Mouse (Mus musculus): Measurements from ENCODE around the gene Cdkn1c. TPM values are rescaled to one million over a fixed set of nuclear protein-coding genes. Genes with fewer than 3 reads are reported as not detected.

The Cdkn1c gene
- polyA plus RNA-seq, 1 experiment from 2014 or later = 372 TPM

DNA sequence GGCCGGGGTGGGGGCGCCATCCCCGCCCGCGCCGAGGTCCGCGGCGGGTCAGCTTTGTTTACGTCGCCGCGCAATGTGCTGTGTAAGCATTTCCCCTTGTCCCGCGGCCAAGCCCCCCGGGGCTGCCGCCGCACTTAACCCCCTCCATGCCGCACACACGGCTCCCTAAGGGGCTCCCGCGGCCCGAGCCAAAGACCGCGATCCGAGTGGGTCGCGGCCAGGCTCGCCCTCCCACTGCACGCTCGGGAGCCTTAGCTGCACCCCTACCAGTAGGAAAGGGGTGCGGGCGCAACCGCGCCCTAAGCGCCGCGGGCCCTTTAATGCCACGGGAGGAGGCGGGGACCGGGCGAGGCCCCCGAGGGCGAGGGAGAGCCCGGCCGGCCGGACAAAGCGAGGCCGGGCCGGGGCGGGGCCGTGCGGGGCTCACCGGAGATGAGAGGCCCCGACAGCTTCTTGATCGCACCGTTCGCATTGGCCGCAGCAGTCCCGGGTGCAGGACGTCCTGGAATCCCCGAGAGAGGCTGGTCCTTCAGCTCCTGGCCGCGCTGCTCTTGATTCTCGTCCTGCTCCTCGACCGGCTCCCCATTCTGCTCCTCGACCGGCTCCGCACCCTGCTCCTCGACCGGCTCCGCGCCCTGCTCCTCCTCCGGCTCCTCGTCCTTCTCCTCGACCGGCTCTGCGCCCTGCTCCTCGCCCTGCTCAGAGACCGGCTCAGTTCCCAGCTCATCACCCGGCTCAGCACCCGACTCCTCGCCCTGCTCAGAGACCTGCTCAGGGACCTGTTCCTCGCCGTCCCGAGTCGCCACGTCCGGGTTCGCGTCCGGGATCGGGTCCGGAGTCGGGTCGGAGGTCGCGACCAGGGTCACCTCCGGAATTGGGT is 1.3 kb downstream of the Cdkn1c start:
- peak; percentile 67 for DNase-seq (ENCODE audit: low spot score)
- Histone ChIP-seq H3K9me3 (ENCODE audit: control insufficient read depth, low read length) (peaks cover 19% of the 10 kb centered on the region), H3K4me2 (ENCODE audit: low read depth, low read length, severe bottlenecking) (peak overlapping the region; percentile 51), H3K4me1 (replicated peaks; ENCODE audit: control insufficient read depth, insufficient read depth, low read length) (peaks cover 8% of the 10 kb centered on the region; the same call in 1 of the 2 replicates), H3K36me3 (ENCODE audit: control insufficient read depth, insufficient read depth, low read length) (no peaks in the 10 kb centered on the region), H3K9ac (ENCODE audit: low read length) (peak overlapping the region; percentile 62), H3K4me3 (ENCODE audit: low read depth, low read length) (peak overlapping the region; percentile 45), H3K27ac (ENCODE audit: low read depth, low read length) (peak overlapping the region; percentile 31; the same call in 1 of the 2 replicates), H3K27me3 (ENCODE audit: control insufficient read depth, insufficient read depth, low read length) (peaks cover 19% of the 10 kb centered on the region)
- ATAC-seq (replicated peaks; ENCODE audit: low FRiP score) = no peak
- 36% methylated on average over 97 of the region's 100 CpGs for WGBS

DNA sequence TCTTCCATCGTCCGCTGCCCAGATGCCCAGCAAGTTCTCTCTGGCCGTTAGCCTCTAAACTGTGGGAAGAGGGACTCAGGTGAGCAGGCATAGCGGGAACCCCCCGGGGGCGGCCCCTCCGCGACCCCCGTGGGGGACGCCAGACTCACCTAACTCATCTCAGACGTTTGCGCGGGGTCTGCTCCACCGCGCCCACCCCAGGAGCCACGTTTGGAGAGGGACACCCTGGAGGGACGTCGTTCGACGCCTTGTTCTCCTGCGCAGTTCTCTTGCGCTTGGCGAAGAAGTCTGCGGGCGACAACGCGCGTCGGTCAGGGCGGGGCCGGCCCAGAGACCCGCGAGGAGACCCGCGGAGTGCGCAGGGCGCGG is 1.9 kb downstream of the Cdkn1c start:
- DNase-seq (ENCODE audit: low spot score) (peak; percentile 66), ATAC-seq (replicated peaks; ENCODE audit: low FRiP score) (no peak)
- H3K9ac ChIP-seq (ENCODE audit: low read length) = peak overlapping the region; percentile 62
- peak overlapping the region; percentile 45 for H3K4me3 ChIP-seq (ENCODE audit: low read depth, low read length)
- H3K36me3 ChIP-seq (ENCODE audit: control insufficient read depth, insufficient read depth, low read length) = no peaks in the 10 kb centered on the region
- peaks cover 6% of the 10 kb centered on the region; the same call in 1 of the 2 replicates for H3K4me1 ChIP-seq (replicated peaks; ENCODE audit: control insufficient read depth, insufficient read depth, low read length)
- WGBS = 26% methylated on average over 32 of the region's 38 CpGs
- H3K9me3 ChIP-seq (ENCODE audit: control insufficient read depth, low read length) = peaks cover 19% of the 10 kb centered on the region
- H3K4me2 ChIP-seq (ENCODE audit: low read depth, low read length, severe bottlenecking) = peak overlapping the region; percentile 51
- H3K27me3 ChIP-seq (ENCODE audit: control insufficient read depth, insufficient read depth, low read length) = peaks cover 19% of the 10 kb centered on the region
- H3K27ac ChIP-seq (ENCODE audit: low read depth, low read length) = no peak overlapping the region

DNA sequence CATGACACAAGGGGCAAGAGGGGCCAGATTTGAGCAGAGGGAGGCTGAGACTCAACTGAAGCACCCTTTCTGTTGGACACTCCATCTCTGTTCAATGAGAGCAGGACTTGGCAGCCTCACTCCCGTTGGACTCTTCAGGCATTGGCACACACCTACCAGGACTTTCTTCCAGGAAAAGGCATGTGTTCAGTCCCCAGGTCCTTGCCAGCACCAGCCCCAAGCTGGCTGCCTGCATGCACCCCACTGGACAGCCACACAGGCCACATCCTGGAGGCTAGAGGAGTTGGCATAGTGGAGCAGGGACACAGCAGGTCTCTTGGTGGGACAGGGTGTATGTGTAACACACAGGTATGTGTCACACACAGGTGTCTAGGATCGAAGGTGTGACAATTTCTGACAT is 13.7 kb downstream of the Cdkn1c start:
- H3K27me3 ChIP-seq (ENCODE audit: control insufficient read depth, insufficient read depth, low read length) = peaks cover 40% of the 10 kb centered on the region

DNA sequence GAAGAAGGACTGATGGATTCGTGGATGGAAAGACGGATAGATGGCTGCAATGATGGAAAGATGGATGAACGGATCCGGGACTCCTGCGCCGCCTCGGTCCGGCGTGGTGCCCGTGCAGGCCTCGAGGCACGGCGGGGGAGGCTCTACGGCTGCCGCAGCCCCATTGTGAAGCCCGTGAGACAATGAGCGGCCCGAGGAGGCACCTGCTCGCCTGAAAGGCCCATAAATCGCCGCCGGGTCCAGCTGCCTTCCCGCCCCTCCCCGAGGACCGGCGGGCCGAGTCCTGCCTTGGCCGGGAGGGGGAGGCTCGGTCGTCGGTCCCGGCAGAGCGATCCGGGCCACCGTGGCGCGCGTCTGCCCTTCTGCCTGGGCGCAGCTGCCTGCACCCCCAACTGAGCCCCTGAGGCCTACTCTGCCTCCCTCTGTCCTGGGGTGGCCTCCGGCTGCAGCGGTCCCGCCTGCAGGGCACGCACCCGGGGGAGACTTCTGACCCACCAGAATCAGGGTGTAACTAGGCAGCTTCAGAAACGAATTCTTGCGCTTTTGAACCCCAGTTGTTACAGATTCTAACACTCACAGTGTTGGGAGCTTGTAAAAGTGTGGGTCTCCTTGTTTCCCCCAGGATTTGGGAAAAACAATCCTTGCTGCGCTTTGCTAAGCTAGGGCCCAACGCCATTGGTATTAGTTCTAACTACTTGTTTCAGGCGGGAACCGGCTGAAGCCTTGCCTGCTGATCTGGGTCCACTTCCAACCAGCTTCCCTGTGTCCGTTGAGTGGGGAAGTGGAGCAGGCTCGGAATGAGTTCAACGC is 15.0 kb downstream of the Cdkn1c start:
- peak overlapping the region; percentile 25 for H3K4me3 ChIP-seq (ENCODE audit: low read depth, low read length)
- peak overlapping the region; percentile 63; the same call in 1 of the 2 replicates for H3K27ac ChIP-seq (ENCODE audit: low read depth, low read length)
- peaks cover 14% of the 10 kb centered on the region for H3K4me1 ChIP-seq (replicated peaks; ENCODE audit: control insufficient read depth, insufficient read depth, low read length)
- peak overlapping the region; percentile 52 for H3K4me2 ChIP-seq (ENCODE audit: low read depth, low read length, severe bottlenecking)
- H3K36me3 ChIP-seq (ENCODE audit: control insufficient read depth, insufficient read depth, low read length) = no peaks in the 10 kb centered on the region
- 4% methylated on average over 53 of the region's 53 CpGs for WGBS
- ATAC-seq (replicated peaks; ENCODE audit: low FRiP score) = peak; percentile 67
- peak; percentile 73 for DNase-seq (ENCODE audit: low spot score)
- H3K9ac ChIP-seq (ENCODE audit: low read length) = peak overlapping the region; percentile 56
- no peaks in the 10 kb centered on the region for H3K9me3 ChIP-seq (ENCODE audit: control insufficient read depth, low read length)
- peaks cover 46% of the 10 kb centered on the region for H3K27me3 ChIP-seq (ENCODE audit: control insufficient read depth, insufficient read depth, low read length)

More for the DNA sequence above, 13.7 kb downstream of the Cdkn1c start:
- H3K4me1 ChIP-seq (replicated peaks; ENCODE audit: control insufficient read depth, insufficient read depth, low read length) = peaks cover 14% of the 10 kb centered on the region
- H3K9ac ChIP-seq (ENCODE audit: low read length) = no peak overlapping the region
- WGBS = 73% methylated on average over 2 of the region's 2 CpGs
- ATAC-seq (replicated peaks; ENCODE audit: low FRiP score) (no peak), DNase-seq (ENCODE audit: low spot score) (no peak)
- no peaks in the 10 kb centered on the region for H3K36me3 ChIP-seq (ENCODE audit: control insufficient read depth, insufficient read depth, low read length)
- no peak overlapping the region for H3K4me3 ChIP-seq (ENCODE audit: low read depth, low read length)
- H3K9me3 ChIP-seq (ENCODE audit: control insufficient read depth, low read length) = no peaks in the 10 kb centered on the region
- no peak overlapping the region for H3K4me2 ChIP-seq (ENCODE audit: low read depth, low read length, severe bottlenecking)
- H3K27ac ChIP-seq (ENCODE audit: low read depth, low read length) = no peak overlapping the region

DNA sequence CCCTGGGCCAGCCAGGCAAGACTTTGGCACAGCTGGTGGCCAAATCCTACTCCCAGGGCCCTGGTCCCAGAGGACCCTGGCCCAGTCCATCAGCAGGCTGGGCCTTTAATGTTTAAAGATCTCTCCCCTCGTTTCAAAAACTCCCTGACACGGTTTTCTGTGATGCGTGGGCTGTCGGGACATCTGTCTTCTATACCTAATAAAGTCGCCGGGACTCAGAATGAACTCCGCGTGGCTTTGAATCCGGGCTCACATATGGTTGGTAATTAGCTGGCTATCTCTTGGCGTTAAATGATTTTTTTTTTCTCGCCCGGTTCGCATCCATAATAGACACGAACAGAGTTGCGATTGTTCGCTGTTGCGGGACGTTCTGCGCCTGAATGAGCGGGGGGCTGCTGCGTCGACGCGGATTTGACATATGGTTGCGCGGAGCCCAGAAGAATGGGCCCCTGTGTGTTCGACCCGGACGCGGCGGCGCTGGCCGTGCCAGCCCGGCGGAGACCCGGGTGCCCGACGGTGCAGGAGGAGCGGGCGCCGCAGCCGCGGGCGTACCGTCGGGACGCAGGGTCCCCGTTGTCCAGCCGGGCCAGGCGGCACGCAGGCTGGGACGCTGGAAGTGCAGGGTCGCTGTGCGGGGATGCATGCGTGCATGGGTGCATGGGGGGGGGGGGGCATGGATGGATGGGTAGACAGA is 15.7 kb downstream of the Cdkn1c start:
- peak overlapping the region; percentile 52 for H3K4me2 ChIP-seq (ENCODE audit: low read depth, low read length, severe bottlenecking)
- peak; percentile 70 for DNase-seq (ENCODE audit: low spot score)
- ATAC-seq (replicated peaks; ENCODE audit: low FRiP score) = peak; percentile 47
- peaks cover 14% of the 10 kb centered on the region for H3K4me1 ChIP-seq (replicated peaks; ENCODE audit: control insufficient read depth, insufficient read depth, low read length)
- 1% methylated on average over 55 of the region's 55 CpGs for WGBS
- H3K36me3 ChIP-seq (ENCODE audit: control insufficient read depth, insufficient read depth, low read length) = no peaks in the 10 kb centered on the region
- peak overlapping the region; percentile 56 for H3K9ac ChIP-seq (ENCODE audit: low read length)
- H3K4me3 ChIP-seq (ENCODE audit: low read depth, low read length) = peak overlapping the region; percentile 25
- peak overlapping the region; percentile 63; the same call in 1 of the 2 replicates for H3K27ac ChIP-seq (ENCODE audit: low read depth, low read length)
- no peaks in the 10 kb centered on the region for H3K9me3 ChIP-seq (ENCODE audit: control insufficient read depth, low read length)
- peaks cover 53% of the 10 kb centered on the region for H3K27me3 ChIP-seq (ENCODE audit: control insufficient read depth, insufficient read depth, low read length)

DNA sequence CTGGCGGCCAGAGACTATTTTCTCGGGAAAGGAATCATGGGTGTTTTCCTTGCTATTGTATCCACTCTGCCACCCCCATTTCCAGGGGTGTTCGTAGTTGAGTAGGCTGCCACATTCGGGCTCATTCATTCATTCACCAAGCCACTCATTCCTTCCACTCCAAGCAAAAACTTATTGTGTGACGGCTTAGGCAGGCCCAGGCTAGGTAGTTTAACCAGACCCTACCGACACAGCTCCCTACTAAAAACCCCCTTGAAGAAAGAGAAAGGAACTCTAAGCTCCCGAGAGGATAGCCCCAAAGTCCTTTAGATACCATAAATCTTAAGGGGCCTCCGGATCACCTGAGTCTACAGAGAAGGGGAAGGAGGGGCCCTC is 16.3 kb downstream of the Cdkn1c start:
- Histone ChIP-seq H3K4me2 (ENCODE audit: low read depth, low read length, severe bottlenecking) (peak overlapping the region; percentile 52; the same call in 1 of the 2 replicates), H3K4me3 (ENCODE audit: low read depth, low read length) (no peak overlapping the region), H3K9me3 (ENCODE audit: control insufficient read depth, low read length) (no peaks in the 10 kb centered on the region), H3K27me3 (ENCODE audit: control insufficient read depth, insufficient read depth, low read length) (peaks cover 54% of the 10 kb centered on the region), H3K4me1 (replicated peaks; ENCODE audit: control insufficient read depth, insufficient read depth, low read length) (peaks cover 14% of the 10 kb centered on the region), H3K27ac (ENCODE audit: low read depth, low read length) (peak overlapping the region; percentile 63; the same call in 1 of the 2 replicates), H3K36me3 (ENCODE audit: control insufficient read depth, insufficient read depth, low read length) (no peaks in the 10 kb centered on the region), H3K9ac (ENCODE audit: low read length) (0 out of 2 replicates have a peak overlapping the region, but pooled peaks have one; percentile 13)
- WGBS = 12% methylated on average over 8 of the region's 8 CpGs
- no peak for DNase-seq (ENCODE audit: low spot score)
- no peak for ATAC-seq (replicated peaks; ENCODE audit: low FRiP score)

DNA sequence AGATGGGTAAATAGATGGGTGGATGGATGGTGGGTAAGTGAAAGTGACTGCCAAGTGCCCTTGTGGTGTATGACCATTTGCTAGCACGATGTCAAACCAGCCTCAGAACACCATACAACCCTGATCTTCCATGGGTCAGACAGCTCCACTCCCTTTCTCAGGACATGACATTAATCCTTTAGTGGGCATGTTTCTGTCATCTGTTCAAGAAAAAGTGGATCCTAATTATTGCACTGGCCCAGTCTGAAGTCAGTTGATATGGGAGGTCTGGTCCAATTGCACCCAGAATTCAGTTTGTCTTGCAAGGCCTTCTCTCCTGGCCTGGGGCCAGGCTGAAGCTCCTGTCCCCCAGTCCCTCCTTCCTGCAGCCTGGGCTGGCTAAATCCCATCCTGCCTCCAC is 21.9 kb downstream of the Cdkn1c start:
- Histone ChIP-seq H3K9ac (ENCODE audit: low read length) (no peak overlapping the region), H3K9me3 (ENCODE audit: control insufficient read depth, low read length) (no peaks in the 10 kb centered on the region), H3K4me1 (replicated peaks; ENCODE audit: control insufficient read depth, insufficient read depth, low read length) (peaks cover 13% of the 10 kb centered on the region), H3K36me3 (ENCODE audit: control insufficient read depth, insufficient read depth, low read length) (no peaks in the 10 kb centered on the region), H3K27ac (ENCODE audit: low read depth, low read length) (no peak overlapping the region), H3K27me3 (ENCODE audit: control insufficient read depth, insufficient read depth, low read length) (peaks cover 60% of the 10 kb centered on the region), H3K4me2 (ENCODE audit: low read depth, low read length, severe bottlenecking) (no peak overlapping the region), H3K4me3 (ENCODE audit: low read depth, low read length) (no peak overlapping the region)
- 83% methylated on average over 1 of the region's 1 CpGs for whole genome bisulfite sequencing
- DNase-seq (ENCODE audit: low spot score) (no peak), ATAC-seq (replicated peaks; ENCODE audit: low FRiP score) (no peak)

Measured in forebrain, embryonic 11.5 days (tissue).